Mouse (Mus musculus) neural tube, embryonic 11.5 days (tissue): ENCODE measurements around the gene Prkch. TPM values are rescaled to one million over a fixed set of nuclear protein-coding genes. Genes with fewer than 3 reads are reported as not detected.

Experiments
- ATAC-seq: fragments of 200-750 bp; cut with Nextera tagmentation; 2 replicates; pipeline ENCODE4 v1.8.0; 2017; ENCODE audit warnings: moderate number of reproducible peaks, mild to moderate bottlenecking, moderate TSS enrichment, moderate library complexity; ENCODE audit not compliant: insufficient read depth, low FRiP score, low TSS enrichment
- DNase-seq: peaks from one replicate; pipeline ENCODE4 v3.0.0-alpha.2; 2015; ENCODE audit warnings: low spot score
- H3K27ac ChIP-seq: fragments of 300-500 bp; sonication (generic); 2 replicates; pipeline ENCODE4 v1.5.1; 2014; ENCODE audit warnings: low read depth, mild to moderate bottlenecking, low read length
- H3K27me3 ChIP-seq: fragments of 300-500 bp; sonication (generic); 2 replicates; pipeline ENCODE4 v1.6.1; 2014; ENCODE audit warnings: mild to moderate bottlenecking, low read length, mixed read lengths; ENCODE audit not compliant: control insufficient read depth, insufficient read depth
- H3K36me3 ChIP-seq: fragments of 300-500 bp; sonication (generic); 2 replicates; pipeline ENCODE4 v1.6.1; 2014; ENCODE audit warnings: mild to moderate bottlenecking, low read length, moderate library complexity, mixed read lengths; ENCODE audit not compliant: control insufficient read depth, insufficient read depth
- H3K4me1 ChIP-seq: fragments of 300-500 bp; sonication (generic); 2 replicates; pipeline ENCODE4 v1.6.1; 2014; ENCODE audit warnings: low read length, mixed read lengths; ENCODE audit not compliant: control insufficient read depth, insufficient read depth
- H3K4me2 ChIP-seq: fragments of 300-500 bp; sonication (generic); 2 replicates; pipeline ENCODE4 v1.6.1; 2014; ENCODE audit warnings: low read depth, mild to moderate bottlenecking, moderate library complexity
- H3K4me3 ChIP-seq: fragments of 300-500 bp; sonication (generic); 2 replicates; pipeline ENCODE4 v1.5.1; 2014; ENCODE audit warnings: low read depth, low read length
- H3K9ac ChIP-seq: fragments of 300-500 bp; sonication (generic); 2 replicates; pipeline ENCODE4 v1.6.1; 2014; ENCODE audit warnings: mild to moderate bottlenecking, low read length
- H3K9me3 ChIP-seq: fragments of 300-500 bp; sonication (generic); 2 replicates; pipeline ENCODE4 v1.6.1; 2016; ENCODE audit warnings: low read length; ENCODE audit not compliant: control insufficient read depth
- WGBS: fragments of 180-500 bp; shearing (Covaris S2); extraction: QIAGEN DNeasy Blood & Tissue Kit; methylation state at CpG from one replicate; pipeline ENCODE4 v1.1.7; 2014; 5-methylcytosine and 5-hydroxymethylcytosine counted together
- polyA plus RNA-seq: library from polyadenylated mRNA; unstranded; fragments of >200 nt; fragmentation: Nextera tagmentation; extraction: Ambion mirVana; gene quantifications from 2 replicates; pipeline ENCODE4 v1.2.1, GENCODE M21; 2014

The Prkch gene
- polyA plus RNA-seq, 1 experiment from 2014 or later: 11.7 TPM

GRCm38 (mm10) chr12:73742577-73742976 is 158.0 kb downstream of the Prkch start:
- Histone ChIP-seq H3K27ac (no peak overlapping the region), H3K9ac (no peak overlapping the region), H3K4me1 (no peaks in the 10 kb centered on the region), H3K9me3 (no peaks in the 10 kb centered on the region), H3K4me3 (no peak overlapping the region), H3K36me3 (no peaks in the 10 kb centered on the region), H3K27me3 (peaks cover 19% of the 10 kb centered on the region), H3K4me2 (no peak overlapping the region)
- DNase-seq (no peak), ATAC-seq (no peak)
- WGBS: 71% methylated on average over 3 of the region's 3 CpGs

- H3K36me3 ChIP-seq: no peaks in the 10 kb centered on the region
- no peak overlapping the region for H3K9ac ChIP-seq
- no peak for DNase-seq
- no peak overlapping the region for H3K4me3 ChIP-seq
- H3K4me1 ChIP-seq: no peaks in the 10 kb centered on the region
- peaks cover 14% of the 10 kb centered on the region for H3K27me3 ChIP-seq
- H3K27ac ChIP-seq: no peak overlapping the region
- H3K4me2 ChIP-seq: no peak overlapping the region
- ATAC-seq: no peak
- no peaks in the 10 kb centered on the region for H3K9me3 ChIP-seq
Observed at GRCm38 (mm10) chr12:73743087-73743486, 158.5 kb downstream of the Prkch start.

GRCm38 (mm10) chr12:73746072-73746471 is 161.5 kb downstream of the Prkch start:
- Histone ChIP-seq H3K9ac (no peak overlapping the region), H3K4me1 (no peaks in the 10 kb centered on the region), H3K9me3 (no peaks in the 10 kb centered on the region), H3K4me2 (no peak overlapping the region), H3K27ac (no peak overlapping the region), H3K4me3 (no peak overlapping the region), H3K36me3 (no peaks in the 10 kb centered on the region), H3K27me3 (no peaks in the 10 kb centered on the region)
- DNase-seq (no peak), ATAC-seq (no peak)
- 91% methylated on average over 6 of the region's 6 CpGs for WGBS

GRCm38 (mm10) chr12:73748373-73748772 is 163.8 kb downstream of the Prkch start:
- Histone ChIP-seq H3K27ac (no peak overlapping the region), H3K4me1 (no peaks in the 10 kb centered on the region), H3K9ac (no peak overlapping the region), H3K36me3 (no peaks in the 10 kb centered on the region), H3K27me3 (no peaks in the 10 kb centered on the region), H3K4me2 (no peak overlapping the region), H3K9me3 (no peaks in the 10 kb centered on the region), H3K4me3 (no peak overlapping the region)
- WGBS: 96% methylated on average over 3 of the region's 3 CpGs
- ATAC-seq (no peak), DNase-seq (no peak)

- no peaks in the 10 kb centered on the region for H3K27me3 ChIP-seq
- WGBS: 68% methylated on average over 9 of the region's 9 CpGs
- no peaks in the 10 kb centered on the region for H3K9me3 ChIP-seq
- H3K4me3 ChIP-seq: no peak overlapping the region
- H3K4me2 ChIP-seq: no peak overlapping the region
- no peak overlapping the region for H3K9ac ChIP-seq
- no peak overlapping the region for H3K27ac ChIP-seq
- H3K4me1 ChIP-seq: no peaks in the 10 kb centered on the region
- H3K36me3 ChIP-seq: no peaks in the 10 kb centered on the region
- DNase-seq (no peak), ATAC-seq (no peak)
Observed at GRCm38 (mm10) chr12:73754476-73755150, 170.0 kb downstream of the Prkch start.

GRCm38 (mm10) chr12:73755646-73756045 is 171.1 kb downstream of the Prkch start:
- no peak for ATAC-seq
- 82% methylated on average over 8 of the region's 8 CpGs for WGBS
- Histone ChIP-seq H3K36me3 (no peaks in the 10 kb centered on the region), H3K27me3 (no peaks in the 10 kb centered on the region), H3K9ac (no peak overlapping the region), H3K4me2 (no peak overlapping the region), H3K27ac (no peak overlapping the region), H3K4me1 (no peaks in the 10 kb centered on the region), H3K4me3 (no peak overlapping the region), H3K9me3 (no peaks in the 10 kb centered on the region)
- DNase-seq: no peak

GRCm38 (mm10) chr12:73756527-73756926 is 171.9 kb downstream of the Prkch start:
- Histone ChIP-seq H3K4me2 (no peak overlapping the region), H3K9ac (no peak overlapping the region), H3K27ac (no peak overlapping the region), H3K4me1 (no peaks in the 10 kb centered on the region), H3K9me3 (no peaks in the 10 kb centered on the region), H3K36me3 (no peaks in the 10 kb centered on the region), H3K27me3 (no peaks in the 10 kb centered on the region), H3K4me3 (no peak overlapping the region)
- 93% methylated on average over 6 of the region's 6 CpGs for WGBS
- DNase-seq: no peak
- no peak for ATAC-seq

- H3K4me3 ChIP-seq: no peak overlapping the region
- H3K4me2 ChIP-seq: no peak overlapping the region
- H3K27me3 ChIP-seq: no peaks in the 10 kb centered on the region
- H3K27ac ChIP-seq: no peak overlapping the region
- WGBS: 91% methylated on average over 6 of the region's 6 CpGs
- DNase-seq: no peak
- H3K9me3 ChIP-seq: no peaks in the 10 kb centered on the region
- ATAC-seq: no peak
- H3K9ac ChIP-seq: no peak overlapping the region
- H3K36me3 ChIP-seq: no peaks in the 10 kb centered on the region
- H3K4me1 ChIP-seq: no peaks in the 10 kb centered on the region
Observed at GRCm38 (mm10) chr12:73762001-73762400, 177.4 kb downstream of the Prkch start.

GRCm38 (mm10) chr12:73762762-73763161 is 178.2 kb downstream of the Prkch start:
- Histone ChIP-seq H3K4me3 (no peak overlapping the region), H3K9me3 (no peaks in the 10 kb centered on the region), H3K4me1 (no peaks in the 10 kb centered on the region), H3K27ac (no peak overlapping the region), H3K4me2 (no peak overlapping the region), H3K27me3 (no peaks in the 10 kb centered on the region), H3K36me3 (no peaks in the 10 kb centered on the region), H3K9ac (no peak overlapping the region)
- ATAC-seq: no peak
- WGBS: 73% methylated on average over 3 of the region's 3 CpGs
- no peak for DNase-seq
